Mouse (Mus musculus) hindbrain, embryonic 15.5 days (tissue): ENCODE measurements around the gene Tox4. TPM values are rescaled to one million over a fixed set of nuclear protein-coding genes. Genes with fewer than 3 reads are reported as not detected.
A peak's percentile ranks its signal among the peaks of the same experiment; 100 is the strongest.

Experiments
- ATAC-seq: fragments of 200-750 bp; cut with Nextera tagmentation; 2 replicates; pipeline ENCODE4 v1.8.0; 2017; ENCODE audit warnings: low read depth, moderate number of reproducible peaks, moderate TSS enrichment; ENCODE audit not compliant: low FRiP score
- H3K27ac ChIP-seq: fragments of 300-500 bp; sonication (generic); replicated peaks from 2 replicates; pipeline ENCODE4 v1.5.1; 2015; ENCODE audit warnings: mild to moderate bottlenecking, inconsistent platforms
- H3K27me3 ChIP-seq: fragments of 300-500 bp; sonication (generic); 2 replicates; pipeline ENCODE4 v1.6.1; 2015; ENCODE audit warnings: control low read depth, inconsistent platforms
- H3K36me3 ChIP-seq: fragments of 300-500 bp; sonication (generic); 2 replicates; pipeline ENCODE4 v1.6.1; 2015; ENCODE audit warnings: control low read depth, inconsistent platforms
- H3K4me1 ChIP-seq: fragments of 300-500 bp; sonication (generic); replicated peaks from 2 replicates; pipeline ENCODE4 v1.6.1; 2015; ENCODE audit warnings: control low read depth, inconsistent platforms
- H3K4me2 ChIP-seq: fragments of 300-500 bp; sonication (generic); 2 replicates; pipeline ENCODE4 v1.6.1; 2015; ENCODE audit warnings: moderate library complexity, mild to moderate bottlenecking, inconsistent platforms
- H3K4me3 ChIP-seq: fragments of 300-500 bp; sonication (generic); 2 replicates; pipeline ENCODE4 v1.5.1; 2015; ENCODE audit warnings: mild to moderate bottlenecking, inconsistent platforms
- H3K9ac ChIP-seq: fragments of 300-500 bp; sonication (generic); 2 replicates; pipeline ENCODE4 v1.6.1; 2015; ENCODE audit warnings: inconsistent platforms
- H3K9me3 ChIP-seq: fragments of 300-500 bp; sonication (generic); 2 replicates; pipeline ENCODE4 v1.6.1; 2016; ENCODE audit warnings: control low read depth, inconsistent platforms
- WGBS: fragments of 180-500 bp; shearing (Covaris S2); methylation state at CpG from one replicate; pipeline ENCODE4 v1.1.7; 2015; 5-methylcytosine and 5-hydroxymethylcytosine counted together
- polyA plus RNA-seq: library from polyadenylated mRNA; unstranded; fragments of >200 nt; fragmentation: Nextera tagmentation; extraction: Ambion mirVana; gene quantifications from 2 replicates; pipeline ENCODE4 v1.2.1, GENCODE M21; 2015

Gene Tox4
- polyA plus RNA-seq = 52.2 and 54.0 TPM in 2 replicates

DNA sequence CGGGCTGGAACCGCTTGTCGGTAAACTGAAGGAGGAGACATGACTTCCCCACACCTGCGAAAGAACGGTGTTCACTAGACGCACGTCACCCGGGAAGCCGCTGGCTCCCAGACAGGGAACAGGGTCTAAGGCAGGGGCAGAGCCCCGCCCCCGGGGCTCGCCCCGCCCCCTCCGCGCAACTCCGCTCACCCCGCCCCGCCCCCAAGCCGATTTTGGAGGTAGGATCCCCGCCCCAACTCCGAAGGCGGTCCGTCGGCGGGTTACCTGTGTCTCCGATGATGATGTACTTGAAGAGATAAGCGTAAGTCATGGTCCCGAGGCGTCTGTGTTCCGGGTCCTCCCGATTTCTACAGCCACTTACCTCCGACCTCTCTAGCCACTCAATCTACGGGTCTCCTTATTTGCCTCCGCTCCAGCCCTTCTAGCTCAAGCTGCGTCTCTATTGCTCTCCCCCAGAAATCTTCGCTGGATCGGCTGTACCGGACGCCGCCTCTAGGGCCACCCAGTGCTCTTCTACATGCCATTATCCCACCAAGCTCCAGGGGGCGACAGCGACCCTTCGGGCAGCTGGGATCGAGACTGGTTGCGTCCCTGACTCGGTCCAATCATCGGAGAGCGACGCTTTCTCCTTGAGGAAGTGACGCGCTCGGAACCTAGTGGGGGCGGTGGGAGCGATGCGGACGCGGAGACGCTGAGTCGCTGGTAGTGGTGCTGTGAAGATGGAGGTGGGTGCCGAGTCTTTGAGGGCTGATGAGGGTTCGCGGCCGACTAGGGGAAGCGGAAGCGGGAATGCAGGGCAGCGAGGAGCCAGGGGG is at the start of gene Tox4, which contains the start of gene Rab2b:
Gene Tox4, plus strand, starts transcription at position 215 of the 815 bp plus-strand sequence.
Gene Rab2b, minus strand, starts transcription at position 614 of the 815 bp plus-strand sequence.
- Histone ChIP-seq H3K36me3 (peaks cover 18% of the 10 kb centered on the region), H3K4me1 (peaks cover 23% of the 10 kb centered on the region), H3K9ac (peak within 1 kb of the TSS; percentile 82), H3K27me3 (no peaks in the 10 kb centered on the region), H3K27ac (peak within 1 kb of the TSS; percentile 88), H3K9me3 (no peaks in the 10 kb centered on the region), H3K4me2 (peak within 1 kb of the TSS; percentile 70), H3K4me3 (peak within 1 kb of the TSS; percentile 80)
- peak; percentile 99 for ATAC-seq
- WGBS = under 1% methylated on average over 59 of the region's 66 CpGs

DNA sequence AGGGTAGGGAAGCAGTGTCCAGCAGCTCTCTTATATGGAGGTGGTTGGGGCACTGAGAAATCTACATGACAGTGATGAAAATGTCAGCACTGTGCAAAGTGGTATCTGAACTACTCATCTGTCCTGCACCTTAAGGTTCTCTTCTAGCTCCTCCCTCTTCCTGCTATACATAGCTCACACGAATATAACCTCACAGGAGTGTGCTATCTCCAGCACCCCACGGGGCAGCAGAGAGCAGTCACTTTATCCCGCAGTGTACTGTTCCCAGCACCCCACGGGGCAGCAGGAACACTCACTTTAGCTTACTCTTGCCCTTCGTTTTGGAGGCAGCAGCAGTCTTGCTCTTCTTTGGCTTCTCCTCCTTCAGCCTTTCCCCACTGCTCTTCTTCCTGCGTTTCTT is 46.7 kb upstream of the Tox4 start:
- ATAC-seq = no peak
- no peaks in the 10 kb centered on the region for H3K27me3 ChIP-seq
- H3K36me3 ChIP-seq = peaks cover 83% of the 10 kb centered on the region
- 85% methylated on average over 6 of the region's 6 CpGs for WGBS
- no peak overlapping the region for H3K27ac ChIP-seq
- H3K4me2 ChIP-seq = no peak overlapping the region
- H3K4me3 ChIP-seq = no peak overlapping the region
- H3K9me3 ChIP-seq = no peaks in the 10 kb centered on the region
- no peaks in the 10 kb centered on the region for H3K4me1 ChIP-seq
- no peak overlapping the region for H3K9ac ChIP-seq

DNA sequence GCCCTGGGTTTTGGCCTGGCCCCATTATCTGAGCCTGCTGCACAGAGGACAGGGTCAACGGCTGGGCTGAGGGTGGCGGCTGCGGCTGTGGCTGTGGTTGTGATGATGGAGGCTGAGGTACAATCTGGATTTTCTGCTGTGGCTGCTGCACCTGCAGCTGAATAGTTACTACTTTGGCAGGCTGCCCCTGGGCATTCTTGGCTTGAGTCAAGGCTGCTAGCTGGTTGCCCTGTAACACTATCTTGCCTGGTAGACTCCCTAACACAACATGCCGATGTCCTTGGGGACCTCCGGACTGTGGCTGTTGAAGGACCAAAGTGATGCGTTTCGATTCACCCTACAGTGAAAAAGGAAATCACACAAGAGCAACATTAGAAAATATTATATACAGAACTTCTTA is 43.8 kb upstream of the Tox4 start:
- no peaks in the 10 kb centered on the region for H3K4me1 ChIP-seq
- no peak overlapping the region for H3K4me3 ChIP-seq
- no peak overlapping the region for H3K9ac ChIP-seq
- H3K4me2 ChIP-seq = no peak overlapping the region
- no peaks in the 10 kb centered on the region for H3K9me3 ChIP-seq
- WGBS = 97% methylated on average over 7 of the region's 7 CpGs
- H3K36me3 ChIP-seq = peaks cover 66% of the 10 kb centered on the region
- no peak overlapping the region for H3K27ac ChIP-seq
- no peaks in the 10 kb centered on the region for H3K27me3 ChIP-seq
- ATAC-seq = no peak

DNA sequence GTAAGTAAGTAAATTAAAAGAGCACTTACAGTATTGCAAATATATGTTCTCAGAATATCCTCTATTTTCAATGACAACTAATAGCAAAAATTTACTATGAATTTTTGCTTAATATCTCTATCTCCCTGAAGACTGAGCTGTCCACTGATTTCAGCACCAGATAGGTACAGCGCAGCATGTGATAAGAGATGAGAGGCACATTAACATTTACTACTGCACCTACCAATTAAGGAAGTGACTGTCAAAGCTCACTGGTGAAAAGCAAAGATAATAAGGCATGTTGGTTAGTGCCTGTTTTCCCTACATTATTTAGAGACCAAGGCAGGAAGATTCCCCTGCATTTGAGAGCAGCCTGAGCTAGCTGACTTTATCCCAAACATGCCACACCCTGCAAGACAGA is 42.7 kb upstream of the Tox4 start:
- no peak overlapping the region for H3K27ac ChIP-seq
- no peak for ATAC-seq
- no peak overlapping the region for H3K4me3 ChIP-seq
- no peaks in the 10 kb centered on the region for H3K9me3 ChIP-seq
- peaks cover 55% of the 10 kb centered on the region for H3K36me3 ChIP-seq
- H3K4me2 ChIP-seq = no peak overlapping the region
- no peaks in the 10 kb centered on the region for H3K27me3 ChIP-seq
- H3K9ac ChIP-seq = no peak overlapping the region
- 98% methylated on average over 1 of the region's 1 CpGs for WGBS
- H3K4me1 ChIP-seq = no peaks in the 10 kb centered on the region

DNA sequence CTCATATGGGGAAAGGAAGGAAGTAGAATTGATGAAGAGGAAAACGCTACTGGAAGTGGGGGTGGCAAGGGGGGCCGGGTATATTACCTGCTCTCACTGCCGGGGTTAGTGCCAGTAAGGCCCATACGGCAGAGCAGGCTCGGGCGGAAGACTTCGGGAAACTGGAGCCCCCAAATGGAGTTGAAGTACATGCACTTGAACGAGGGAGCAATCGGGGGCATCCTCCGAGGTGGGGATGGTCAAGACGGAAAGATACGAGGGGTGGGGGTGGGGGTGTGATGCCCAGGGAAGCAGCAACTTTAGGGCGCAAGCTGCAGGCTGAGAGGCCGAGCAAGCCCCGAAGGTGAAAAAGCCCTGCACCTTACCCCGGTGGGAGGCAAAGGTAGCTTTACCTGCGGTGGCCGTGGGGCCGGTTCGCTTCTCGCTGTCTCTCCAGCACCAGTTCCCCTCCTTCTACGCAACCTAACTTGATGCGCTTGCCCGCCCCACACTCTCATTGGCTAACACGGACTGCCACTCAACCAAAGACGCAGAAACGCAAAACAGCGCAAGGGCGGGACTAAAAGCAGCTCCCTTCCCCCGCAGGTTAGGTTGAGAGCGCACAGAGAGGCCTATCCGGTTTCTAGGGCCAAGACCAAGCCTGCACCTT is 34.8 kb upstream of the Tox4 start:
- ATAC-seq = peak; percentile 100
- WGBS = 1% methylated on average over 32 of the region's 32 CpGs
- peaks cover 18% of the 10 kb centered on the region for H3K4me1 ChIP-seq
- no peaks in the 10 kb centered on the region for H3K36me3 ChIP-seq
- peak overlapping the region; percentile 76 for H3K27ac ChIP-seq
- peak overlapping the region; percentile 84 for H3K4me3 ChIP-seq
- H3K9me3 ChIP-seq = no peaks in the 10 kb centered on the region
- H3K9ac ChIP-seq = peak overlapping the region; percentile 83
- peak overlapping the region; percentile 82 for H3K4me2 ChIP-seq
- no peaks in the 10 kb centered on the region for H3K27me3 ChIP-seq

DNA sequence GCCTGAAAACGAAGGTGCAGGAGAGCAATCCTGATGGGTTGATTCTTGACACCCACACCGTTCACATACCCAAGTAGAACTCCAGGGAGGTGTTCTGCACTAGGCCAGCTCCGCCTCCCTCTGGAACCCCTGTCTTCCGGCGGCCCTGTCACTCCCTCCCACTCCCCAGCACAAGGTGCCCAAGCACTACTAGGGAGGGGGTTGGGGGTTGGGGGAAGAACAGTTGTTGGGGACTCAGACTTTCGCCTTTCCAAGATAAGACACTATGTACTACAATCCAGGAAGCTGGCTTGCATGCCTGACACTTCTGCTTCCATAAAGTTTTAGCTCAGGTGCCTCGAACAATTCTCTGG is 34.3 kb upstream of the Tox4 start:
- WGBS = 9% methylated on average over 7 of the region's 7 CpGs
- no peaks in the 10 kb centered on the region for H3K27me3 ChIP-seq
- peak overlapping the region; percentile 60 for H3K9ac ChIP-seq
- no peaks in the 10 kb centered on the region for H3K9me3 ChIP-seq
- H3K4me3 ChIP-seq = peak overlapping the region; percentile 84
- H3K4me1 ChIP-seq = peaks cover 18% of the 10 kb centered on the region
- H3K36me3 ChIP-seq = no peaks in the 10 kb centered on the region
- H3K27ac ChIP-seq = peak overlapping the region; percentile 70
- peak; percentile 87 for ATAC-seq
- H3K4me2 ChIP-seq = peak overlapping the region; percentile 82

DNA sequence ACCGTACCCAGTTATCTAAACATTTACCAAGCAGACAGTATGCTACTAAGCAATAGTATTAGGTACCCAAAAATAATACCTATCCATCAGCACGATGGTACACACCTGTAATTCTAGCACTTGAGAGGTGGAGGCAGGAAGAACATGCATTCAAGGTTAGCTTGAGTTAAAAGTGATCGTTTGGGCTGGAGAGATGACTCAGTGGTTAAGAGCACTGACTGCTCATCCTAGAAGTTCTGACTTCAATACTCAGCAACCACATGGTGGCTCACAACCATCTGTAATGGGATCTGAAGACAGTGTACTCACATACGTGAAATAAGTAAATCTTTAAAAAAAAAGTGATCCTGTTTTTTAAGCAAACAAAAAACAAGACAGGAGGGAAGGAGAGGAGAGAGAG is 32.8 kb upstream of the Tox4 start:
- no peak overlapping the region for H3K9ac ChIP-seq
- no peaks in the 10 kb centered on the region for H3K27me3 ChIP-seq
- no peaks in the 10 kb centered on the region for H3K36me3 ChIP-seq
- H3K4me1 ChIP-seq = peaks cover 18% of the 10 kb centered on the region
- ATAC-seq = no peak
- H3K4me2 ChIP-seq = no peak overlapping the region
- H3K27ac ChIP-seq = no peak overlapping the region
- H3K4me3 ChIP-seq = no peak overlapping the region
- WGBS = 89% methylated on average over 4 of the region's 4 CpGs
- no peaks in the 10 kb centered on the region for H3K9me3 ChIP-seq

DNA sequence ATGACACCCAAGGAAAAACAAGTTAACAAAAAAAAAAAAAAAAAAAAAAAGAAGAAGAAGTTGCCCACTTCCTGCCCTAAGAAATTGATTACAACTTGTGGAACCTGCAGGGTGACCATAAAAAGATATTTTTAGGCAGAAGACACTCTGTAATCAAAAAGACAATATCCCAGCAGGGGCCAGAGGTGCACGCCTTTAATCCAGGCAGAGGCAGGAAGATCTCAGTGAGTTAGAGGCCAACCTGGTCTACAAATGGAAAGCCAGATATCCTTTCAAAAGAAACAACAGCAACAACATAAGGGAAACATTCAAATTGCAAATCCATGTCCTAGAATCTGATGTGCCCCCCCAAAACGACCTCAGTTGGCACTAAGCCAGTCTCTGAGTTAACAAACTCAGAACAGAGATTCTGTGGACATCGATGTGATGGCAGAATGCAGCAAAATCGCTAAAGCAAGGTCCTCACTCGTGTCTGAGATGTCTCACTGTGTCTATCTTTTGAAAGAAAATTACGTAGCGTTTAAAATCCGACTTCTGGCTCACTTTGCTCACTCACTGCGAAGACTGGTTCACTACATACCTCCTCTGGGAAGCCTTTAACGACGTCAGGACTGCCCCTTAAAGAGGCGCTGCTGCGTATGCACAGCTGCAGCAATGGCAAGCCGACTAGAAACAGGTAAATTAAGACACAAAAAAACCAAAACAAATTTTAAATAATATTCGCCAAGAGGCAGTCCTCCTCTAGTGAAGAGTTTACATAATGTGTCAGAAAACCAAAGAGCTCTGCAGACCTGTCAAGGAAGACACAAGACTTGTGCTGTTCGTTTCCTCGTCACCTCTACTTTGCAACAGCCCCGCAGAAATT is 22.4 kb upstream of the Tox4 start:
- peak overlapping the region; percentile 98 for H3K4me3 ChIP-seq
- peak overlapping the region; percentile 96 for H3K27ac ChIP-seq
- no peaks in the 10 kb centered on the region for H3K36me3 ChIP-seq
- peaks cover 25% of the 10 kb centered on the region for H3K4me1 ChIP-seq
- 8% methylated on average over 18 of the region's 18 CpGs for WGBS
- peak overlapping the region; percentile 93 for H3K9ac ChIP-seq
- H3K27me3 ChIP-seq = no peaks in the 10 kb centered on the region
- ATAC-seq = no peak
- no peaks in the 10 kb centered on the region for H3K9me3 ChIP-seq
- H3K4me2 ChIP-seq = peak overlapping the region; percentile 74

DNA sequence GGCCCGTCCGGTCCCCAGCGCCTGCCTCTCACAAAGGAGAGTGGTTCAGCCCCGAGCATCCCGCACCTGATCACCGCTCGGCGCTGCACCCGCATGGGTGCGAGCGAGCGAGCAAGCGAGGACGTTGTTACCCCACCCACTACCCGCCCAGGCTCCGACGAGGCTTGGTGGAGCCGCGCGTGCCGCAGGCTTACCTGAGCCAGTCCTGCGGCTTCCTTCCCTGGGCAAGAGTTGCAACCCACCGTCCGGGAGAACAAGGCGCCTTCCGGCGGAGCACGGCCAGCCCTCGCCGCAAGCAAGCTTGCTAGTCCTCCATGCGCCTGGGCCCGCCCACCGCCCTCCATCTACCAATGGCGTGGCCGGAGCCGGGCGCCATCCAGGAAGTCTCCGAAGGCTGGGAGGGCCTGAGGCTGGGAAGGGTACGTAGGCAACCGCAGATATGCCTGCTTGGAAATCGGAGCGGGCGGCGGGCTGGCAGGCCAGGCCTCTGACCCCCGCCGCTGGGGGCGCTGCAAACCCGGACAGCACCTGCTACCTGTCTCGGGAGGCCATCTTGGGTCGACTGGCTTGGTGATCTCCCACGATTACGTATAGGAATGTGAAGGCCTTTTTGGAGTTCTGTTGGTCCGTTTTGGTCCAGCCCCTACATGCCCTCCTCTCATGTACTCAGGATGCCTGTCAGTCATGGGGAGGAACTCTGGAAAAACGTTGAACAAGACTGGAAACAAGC is 21.3 kb upstream of the Tox4 start, which contains the start of gene Chd8:
Gene Chd8, minus strand, starts transcription at position 297 of the 730 bp plus-strand sequence.
- H3K4me2 ChIP-seq = peak within 1 kb of the TSS; percentile 74
- ATAC-seq = peak; percentile 100
- H3K36me3 ChIP-seq = 0 out of 2 replicates have a peak, but pooled peaks cover 6% of the 10 kb centered on the region
- under 1% methylated on average over 54 of the region's 54 CpGs for WGBS
- H3K9ac ChIP-seq = peak within 1 kb of the TSS; percentile 93
- H3K4me3 ChIP-seq = peak within 1 kb of the TSS; percentile 98
- H3K27me3 ChIP-seq = no peaks in the 10 kb centered on the region
- H3K27ac ChIP-seq = peak within 1 kb of the TSS; percentile 96
- H3K4me1 ChIP-seq = peaks cover 25% of the 10 kb centered on the region
- no peaks in the 10 kb centered on the region for H3K9me3 ChIP-seq

DNA sequence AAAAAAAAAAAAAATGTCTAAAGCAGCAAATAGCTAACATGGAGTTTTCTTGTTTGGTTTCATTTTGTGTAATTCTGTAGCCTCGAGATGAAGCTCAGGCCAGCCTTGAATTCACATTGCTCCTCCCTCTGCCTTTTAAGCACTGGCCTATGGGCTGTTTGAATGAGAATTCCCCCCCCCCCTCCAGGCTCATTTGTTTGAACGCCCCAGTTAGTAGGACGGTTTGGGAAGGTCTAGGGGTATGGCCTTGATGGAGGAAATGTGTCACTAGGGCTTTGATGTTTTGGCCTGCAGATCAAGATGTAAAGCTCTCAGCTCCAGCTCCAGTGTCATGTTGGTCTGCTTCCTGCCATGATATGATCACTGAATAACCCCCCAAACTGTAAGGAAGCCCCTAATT is 6.2 kb upstream of the Tox4 start:
- no peak overlapping the region for H3K9ac ChIP-seq
- H3K9me3 ChIP-seq = no peaks in the 10 kb centered on the region
- H3K4me3 ChIP-seq = no peak overlapping the region
- no peak overlapping the region for H3K4me2 ChIP-seq
- WGBS = 64% methylated on average over 3 of the region's 3 CpGs
- no peak for ATAC-seq
- H3K4me1 ChIP-seq = no peaks in the 10 kb centered on the region
- H3K36me3 ChIP-seq = peaks cover 48% of the 10 kb centered on the region
- H3K27me3 ChIP-seq = no peaks in the 10 kb centered on the region
- no peak overlapping the region for H3K27ac ChIP-seq

DNA sequence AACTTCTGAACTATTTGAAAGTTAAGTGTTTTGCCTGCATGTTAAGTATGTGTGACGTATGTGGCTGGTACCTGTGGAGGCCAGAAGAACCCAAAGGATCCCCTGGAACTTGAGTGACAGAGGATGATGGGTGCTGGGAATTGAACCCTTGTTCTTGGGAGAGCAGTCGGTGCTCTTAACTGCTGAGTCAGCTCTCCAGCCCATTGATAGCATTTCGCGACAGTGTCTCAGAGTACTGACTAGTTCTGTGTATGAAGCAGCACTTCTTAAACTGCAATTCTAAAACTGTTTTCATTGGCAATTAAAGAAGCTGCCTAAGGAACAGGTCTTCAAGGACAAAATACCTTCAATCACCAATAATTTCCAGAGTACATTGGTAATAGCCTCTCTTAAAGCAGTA is 1.7 kb upstream of the Tox4 start:
- Histone ChIP-seq H3K9me3 (no peaks in the 10 kb centered on the region), H3K4me2 (no peak overlapping the region), H3K9ac (no peak overlapping the region), H3K4me1 (peaks cover 23% of the 10 kb centered on the region), H3K27me3 (no peaks in the 10 kb centered on the region), H3K27ac (no peak overlapping the region), H3K4me3 (no peak overlapping the region), H3K36me3 (peaks cover 32% of the 10 kb centered on the region)
- 95% methylated on average over 4 of the region's 4 CpGs for WGBS
- no peak for ATAC-seq
